Mouse (Mus musculus): ENCODE measurements at regions not wholly inside any gene's neighbourhood (a gene's known extent, or its start where the extent isn't known, plus 50 kb on each side); places are given as distances from the start of the nearest gene placed in this dataset.

DNA sequence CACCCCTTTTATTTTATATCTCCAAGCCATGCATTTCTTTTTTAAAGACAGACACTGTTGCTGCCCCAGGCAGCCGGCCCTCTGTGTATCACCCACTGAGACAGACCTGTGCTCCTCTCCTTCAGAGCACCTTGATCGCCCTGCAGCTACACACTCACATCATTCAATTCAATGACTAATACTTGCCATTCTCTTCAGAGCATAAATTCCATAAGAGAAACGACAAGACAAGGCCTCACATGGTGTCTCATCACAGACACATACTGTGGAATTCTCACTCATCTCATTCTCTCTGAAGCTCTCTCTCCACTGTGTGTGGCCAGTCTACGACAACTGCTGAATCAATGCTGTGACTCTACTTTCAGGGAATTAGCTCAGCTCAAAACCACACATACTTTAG lies 94.6 kb upstream of the 4933412E24Rik start:
- DNase-seq (ENCODE audit: extremely low spot score in 1 of 2, low spot score in 1 of 2) = no peak

- no peak for DNase-seq (ENCODE audit: extremely low spot score in 1 of 2, low spot score in 1 of 2)
Observed at GRCm38 (mm10) chr15:60104126-60104525, 87.7 kb upstream of the 4933412E24Rik start.

GRCm38 (mm10) chr15:60101485-60102280 lies 85.3 kb upstream of the 4933412E24Rik start:
- DNase-seq (ENCODE audit: extremely low spot score in 1 of 2, low spot score in 1 of 2) = no peak

GRCm38 (mm10) chr15:60097141-60097540 lies 80.7 kb upstream of the 4933412E24Rik start:
- DNase-seq (ENCODE audit: extremely low spot score in 1 of 2, low spot score in 1 of 2) = peak; percentile 24 to 82

DNA sequence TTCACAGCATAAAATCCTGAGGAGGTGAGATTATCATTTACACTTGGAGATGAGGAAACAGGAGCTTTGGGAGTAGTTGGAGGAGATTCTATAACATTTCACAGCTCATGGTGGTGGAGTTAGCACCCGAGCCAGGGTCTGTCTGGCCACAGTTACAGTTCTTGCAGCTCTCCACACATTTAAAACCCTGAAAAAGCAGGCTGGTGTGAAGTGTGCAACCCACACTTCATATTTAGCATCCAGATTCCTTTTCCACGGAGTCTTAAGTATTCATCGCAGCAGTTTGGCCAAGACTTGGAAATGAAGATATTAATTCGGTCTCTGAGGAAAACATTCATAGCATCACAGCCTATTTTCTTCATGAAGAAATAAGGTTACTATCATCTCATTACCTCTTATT lies 79.7 kb upstream of the 4933412E24Rik start:
- DNase-seq (ENCODE audit: extremely low spot score in 1 of 2, low spot score in 1 of 2) = peak; percentile 7 to 29

GRCm38 (mm10) chr15:60089921-60090320 lies 73.5 kb upstream of the 4933412E24Rik start:
- DNase-seq (ENCODE audit: extremely low spot score in 1 of 2, low spot score in 1 of 2) = no peak

GRCm38 (mm10) chr15:60088964-60089899 lies 72.8 kb upstream of the 4933412E24Rik start:
- peak; percentile 19 to 42 for DNase-seq (ENCODE audit: extremely low spot score in 1 of 2, low spot score in 1 of 2)
